Mouse (Mus musculus): ENCODE data around the gene Tmem52. TPM values are rescaled to one million over a fixed set of nuclear protein-coding genes. Genes with fewer than 3 reads are reported as not detected.

Gene Tmem52
- polyA plus RNA-seq, 1 experiment from 2014 or later: 0.46 TPM

- Histone ChIP-seq H3K36me3 (ENCODE audit: control insufficient read depth, insufficient read depth, low read length) (peaks cover 4% of the 10 kb centered on the region; the same call in 1 of the 2 replicates), H3K4me3 (ENCODE audit: low read depth, low read length) (no peak overlapping the region), H3K4me1 (replicated peaks; ENCODE audit: control insufficient read depth, insufficient read depth, low read length) (0 out of 2 replicates have a peak, but pooled peaks cover 4% of the 10 kb centered on the region), H3K27ac (ENCODE audit: low read depth) (no peak overlapping the region), H3K9me3 (ENCODE audit: control insufficient read depth, low read length) (no peaks in the 10 kb centered on the region), H3K27me3 (replicated peaks; ENCODE audit: control insufficient read depth, insufficient read depth, low read length) (no peaks in the 10 kb centered on the region), H3K4me2 (ENCODE audit: low read length) (no peak overlapping the region), H3K9ac (ENCODE audit: low read length) (no peak overlapping the region)
- ATAC-seq (replicated peaks; ENCODE audit: low FRiP score, low TSS enrichment, low read depth) (no peak), DNase-seq (ENCODE audit: low spot score) (no peak)
- WGBS: 85% methylated on average over 1 of the region's 1 CpGs
These were observed 42.1 kb downstream of the Tmem52 start for GRCm38 (mm10) chr4:155510981-155511380.

- Histone ChIP-seq H3K9ac (ENCODE audit: low read length) (no peak overlapping the region), H3K9me3 (ENCODE audit: control insufficient read depth, low read length) (no peaks in the 10 kb centered on the region), H3K4me2 (ENCODE audit: low read length) (no peak overlapping the region), H3K4me1 (replicated peaks; ENCODE audit: control insufficient read depth, insufficient read depth, low read length) (0 out of 2 replicates have a peak, but pooled peaks cover 4% of the 10 kb centered on the region), H3K27me3 (replicated peaks; ENCODE audit: control insufficient read depth, insufficient read depth, low read length) (no peaks in the 10 kb centered on the region), H3K27ac (ENCODE audit: low read depth) (no peak overlapping the region), H3K4me3 (ENCODE audit: low read depth, low read length) (no peak overlapping the region), H3K36me3 (ENCODE audit: control insufficient read depth, insufficient read depth, low read length) (peaks cover 14% of the 10 kb centered on the region; the same call in 1 of the 2 replicates)
- DNase-seq (ENCODE audit: low spot score): no peak
- WGBS: 94% methylated on average over 2 of the region's 2 CpGs
- no peak for ATAC-seq (replicated peaks; ENCODE audit: low FRiP score, low TSS enrichment, low read depth)
These were observed 45.9 kb downstream of the Tmem52 start for GRCm38 (mm10) chr4:155514810-155515209.

- Histone ChIP-seq H3K9me3 (ENCODE audit: control insufficient read depth, low read length) (no peaks in the 10 kb centered on the region), H3K9ac (ENCODE audit: low read length) (no peak overlapping the region), H3K36me3 (ENCODE audit: control insufficient read depth, insufficient read depth, low read length) (peaks cover 19% of the 10 kb centered on the region; the same call in 1 of the 2 replicates), H3K4me3 (ENCODE audit: low read depth, low read length) (no peak overlapping the region), H3K27me3 (replicated peaks; ENCODE audit: control insufficient read depth, insufficient read depth, low read length) (no peaks in the 10 kb centered on the region), H3K27ac (ENCODE audit: low read depth) (no peak overlapping the region), H3K4me2 (ENCODE audit: low read length) (no peak overlapping the region), H3K4me1 (replicated peaks; ENCODE audit: control insufficient read depth, insufficient read depth, low read length) (no peaks in the 10 kb centered on the region)
- DNase-seq (ENCODE audit: low spot score) (no peak), ATAC-seq (replicated peaks; ENCODE audit: low FRiP score, low TSS enrichment, low read depth) (no peak)
- 85% methylated on average over 7 of the region's 7 CpGs for WGBS
These were observed 49.1 kb downstream of the Tmem52 start for GRCm38 (mm10) chr4:155517948-155518517.

Other genes starting within 250 kb of the Tmem52 start
- gene Ski, start 246.5 kb upstream of the Tmem52 start, polyA plus RNA-seq (2014; fragmentation: Nextera tagmentation; extraction: Ambion mirVana): 24.4 and 25.3 TPM in 2 replicates
- gene Faap20, start 219.3 kb upstream of the Tmem52 start, polyA plus RNA-seq (2014; fragmentation: Nextera tagmentation; extraction: Ambion mirVana): 74.6 and 81.2 TPM in 2 replicates
- 21.9 and 24.1 TPM in 2 replicates for gene Prkcz, start 107.8 kb upstream of the Tmem52 start, polyA plus RNA-seq (2014; fragmentation: Nextera tagmentation; extraction: Ambion mirVana)
- gene Gabrd, start 71.0 kb upstream of the Tmem52 start, polyA plus RNA-seq (2014; fragmentation: Nextera tagmentation; extraction: Ambion mirVana): 0.18 TPM in 1 of 2 replicates, not detected in the other
- 1.8 and 3.0 TPM in 2 replicates for gene Cfap74, start 59.9 kb upstream of the Tmem52 start, polyA plus RNA-seq (2014; fragmentation: Nextera tagmentation; extraction: Ambion mirVana)
- gene Gnb1, start 22.2 kb downstream of the Tmem52 start, polyA plus RNA-seq (2014; fragmentation: Nextera tagmentation; extraction: Ambion mirVana): 503 and 504 TPM in 2 replicates
- gene Nadk, start 93.3 kb downstream of the Tmem52 start, polyA plus RNA-seq (2014; fragmentation: Nextera tagmentation; extraction: Ambion mirVana): 93.6 and 99.6 TPM in 2 replicates
- 8.5 and 9.5 TPM in 2 replicates for gene Slc35e2, start 132.3 kb downstream of the Tmem52 start, polyA plus RNA-seq (2014; fragmentation: Nextera tagmentation; extraction: Ambion mirVana)
- gene Cdk11b, start 155.7 kb downstream of the Tmem52 start, polyA plus RNA-seq (2014; fragmentation: Nextera tagmentation; extraction: Ambion mirVana): 48.7 and 52.6 TPM in 2 replicates
- gene Gm10563, start 176.3 kb downstream of the Tmem52 start, polyA plus RNA-seq (2014; fragmentation: Nextera tagmentation; extraction: Ambion mirVana): not detected in 2 replicates
- gene Mmp23, start 184.3 kb downstream of the Tmem52 start, polyA plus RNA-seq (2014; fragmentation: Nextera tagmentation; extraction: Ambion mirVana): 30.3 and 31.1 TPM in 2 replicates
- gene Mib2, start 200.1 kb downstream of the Tmem52 start, polyA plus RNA-seq (2014; fragmentation: Nextera tagmentation; extraction: Ambion mirVana): 17.4 and 19.7 TPM in 2 replicates
- gene Fndc10, start 225.2 kb downstream of the Tmem52 start, polyA plus RNA-seq (2014; fragmentation: Nextera tagmentation; extraction: Ambion mirVana): 2.0 and 3.1 TPM in 2 replicates
- 149 and 151 TPM in 2 replicates for gene Ssu72, start 235.7 kb downstream of the Tmem52 start, polyA plus RNA-seq (2014; fragmentation: Nextera tagmentation; extraction: Ambion mirVana)

Data from intestine, embryonic 14.5 days (tissue).